Mouse (Mus musculus): ENCODE measurements at regions not wholly inside any gene's neighbourhood (a gene's known extent, or its start where the extent isn't known, plus 50 kb on each side); places are given as distances from the start of the nearest gene placed in this dataset.
A peak's percentile ranks its signal among the peaks of the same experiment; 100 is the strongest.

- H3K4me3 ChIP-seq: no peak overlapping the region
- no peak overlapping the region for H3K9ac ChIP-seq (replicated peaks)
- no peak overlapping the region for H3K4me2 ChIP-seq (replicated peaks)
- ATAC-seq (replicated peaks): no peak
- H3K36me3 ChIP-seq: no peaks in the 10 kb centered on the region
- WGBS: 48% methylated on average over 2 of the region's 2 CpGs
- no peaks in the 10 kb centered on the region for H3K9me3 ChIP-seq
- H3K4me1 ChIP-seq: peaks cover 25% of the 10 kb centered on the region
- H3K27ac ChIP-seq (replicated peaks): peak overlapping the region; percentile 81
- H3K27me3 ChIP-seq: no peaks in the 10 kb centered on the region
Measured at GRCm38 (mm10) chr12:6046110-6046509, 670.6 kb upstream of the Klhl29 start.

- 27% methylated on average over 1 of the region's 1 CpGs for WGBS
- no peak overlapping the region for H3K9ac ChIP-seq (replicated peaks)
- no peaks in the 10 kb centered on the region for H3K9me3 ChIP-seq
- 0 out of 2 replicates have a peak overlapping the region, but pooled peaks have one; percentile 2 for H3K27ac ChIP-seq (replicated peaks)
- no peak overlapping the region for H3K4me2 ChIP-seq (replicated peaks)
- ATAC-seq (replicated peaks): no peak
- no peaks in the 10 kb centered on the region for H3K36me3 ChIP-seq
- H3K4me1 ChIP-seq: peaks cover 20% of the 10 kb centered on the region
- H3K27me3 ChIP-seq: no peaks in the 10 kb centered on the region
- H3K4me3 ChIP-seq: no peak overlapping the region
Measured at GRCm38 (mm10) chr12:6042326-6042725, 666.8 kb upstream of the Klhl29 start.

GRCm38 (mm10) chr12:6024111-6024510, 648.6 kb upstream of the Klhl29 start:
- whole genome bisulfite sequencing: 84% methylated on average over 3 of the region's 3 CpGs
- Histone ChIP-seq H3K4me2 (replicated peaks) (no peak overlapping the region), H3K9ac (replicated peaks) (no peak overlapping the region), H3K9me3 (no peaks in the 10 kb centered on the region), H3K27me3 (no peaks in the 10 kb centered on the region), H3K4me3 (no peak overlapping the region), H3K4me1 (no peaks in the 10 kb centered on the region), H3K27ac (replicated peaks) (no peak overlapping the region), H3K36me3 (no peaks in the 10 kb centered on the region)
- no peak for ATAC-seq (replicated peaks)

GRCm38 (mm10) chr12:6022490-6022889, 647.0 kb upstream of the Klhl29 start:
- no peak overlapping the region for H3K4me3 ChIP-seq
- no peak overlapping the region for H3K4me2 ChIP-seq (replicated peaks)
- H3K9me3 ChIP-seq: no peaks in the 10 kb centered on the region
- ATAC-seq (replicated peaks): no peak
- H3K27ac ChIP-seq (replicated peaks): no peak overlapping the region
- H3K36me3 ChIP-seq: no peaks in the 10 kb centered on the region
- 80% methylated on average over 2 of the region's 2 CpGs for WGBS
- H3K9ac ChIP-seq (replicated peaks): no peak overlapping the region
- H3K27me3 ChIP-seq: no peaks in the 10 kb centered on the region
- H3K4me1 ChIP-seq: no peaks in the 10 kb centered on the region

GRCm38 (mm10) chr12:6000961-6001360, 625.5 kb upstream of the Klhl29 start:
- peak; percentile 32; the same call in 1 of the 2 replicates for ATAC-seq (replicated peaks)
- Histone ChIP-seq H3K27ac (replicated peaks) (0 out of 2 replicates have a peak overlapping the region, but pooled peaks have one; percentile 31), H3K4me3 (no peak overlapping the region), H3K4me1 (peaks cover 6% of the 10 kb centered on the region; the same call in 1 of the 2 replicates), H3K9me3 (no peaks in the 10 kb centered on the region), H3K4me2 (replicated peaks) (no peak overlapping the region), H3K27me3 (no peaks in the 10 kb centered on the region), H3K9ac (replicated peaks) (no peak overlapping the region), H3K36me3 (no peaks in the 10 kb centered on the region)
- 55% methylated on average over 3 of the region's 3 CpGs for WGBS

- WGBS: 85% methylated on average over 5 of the region's 5 CpGs
- Histone ChIP-seq H3K4me3 (no peak overlapping the region), H3K36me3 (no peaks in the 10 kb centered on the region), H3K4me1 (peaks cover 6% of the 10 kb centered on the region; the same call in 1 of the 2 replicates), H3K27me3 (no peaks in the 10 kb centered on the region), H3K9me3 (no peaks in the 10 kb centered on the region), H3K4me2 (replicated peaks) (no peak overlapping the region), H3K27ac (replicated peaks) (no peak overlapping the region), H3K9ac (replicated peaks) (no peak overlapping the region)
- ATAC-seq (replicated peaks): no peak
Measured at GRCm38 (mm10) chr12:5997366-5997765, 621.9 kb upstream of the Klhl29 start.

GRCm38 (mm10) chr12:5996672-5997071, 621.2 kb upstream of the Klhl29 start:
- Histone ChIP-seq H3K4me1 (peaks cover 6% of the 10 kb centered on the region; the same call in 1 of the 2 replicates), H3K36me3 (no peaks in the 10 kb centered on the region), H3K27me3 (no peaks in the 10 kb centered on the region), H3K4me3 (no peak overlapping the region), H3K9me3 (no peaks in the 10 kb centered on the region), H3K27ac (replicated peaks) (no peak overlapping the region), H3K4me2 (replicated peaks) (no peak overlapping the region), H3K9ac (replicated peaks) (no peak overlapping the region)
- no peak for ATAC-seq (replicated peaks)
- 75% methylated on average over 6 of the region's 6 CpGs for WGBS

GRCm38 (mm10) chr12:5983937-5984610, 608.6 kb upstream of the Klhl29 start:
- no peak overlapping the region for H3K9ac ChIP-seq (replicated peaks)
- no peak overlapping the region for H3K4me3 ChIP-seq
- H3K36me3 ChIP-seq: no peaks in the 10 kb centered on the region
- peak overlapping the region; percentile 33 for H3K27ac ChIP-seq (replicated peaks)
- H3K9me3 ChIP-seq: no peaks in the 10 kb centered on the region
- peaks cover 12% of the 10 kb centered on the region for H3K4me1 ChIP-seq
- H3K27me3 ChIP-seq: no peaks in the 10 kb centered on the region
- ATAC-seq (replicated peaks): peak; percentile 80
- peak overlapping the region; percentile 22; the same call in 1 of the 2 replicates for H3K4me2 ChIP-seq (replicated peaks)
- WGBS: 23% methylated on average over 13 of the region's 13 CpGs

GRCm38 (mm10) chr12:5982096-5982495, 606.6 kb upstream of the Klhl29 start:
- Histone ChIP-seq H3K27ac (replicated peaks) (no peak overlapping the region), H3K4me3 (no peak overlapping the region), H3K4me2 (replicated peaks) (no peak overlapping the region), H3K9ac (replicated peaks) (no peak overlapping the region), H3K36me3 (no peaks in the 10 kb centered on the region), H3K27me3 (no peaks in the 10 kb centered on the region), H3K4me1 (peaks cover 12% of the 10 kb centered on the region), H3K9me3 (no peaks in the 10 kb centered on the region)
- WGBS: 57% methylated on average over 1 of the region's 1 CpGs
- ATAC-seq (replicated peaks): no peak

- H3K4me1 ChIP-seq: no peaks in the 10 kb centered on the region
Measured at GRCm38 (mm10) chr12:5975926-5976325, 600.4 kb upstream of the Klhl29 start.

GRCm38 (mm10) chr12:5969556-5969955, 594.1 kb upstream of the Klhl29 start:
- H3K4me1 ChIP-seq: no peaks in the 10 kb centered on the region
- no peak overlapping the region for H3K4me2 ChIP-seq (replicated peaks)
- no peak overlapping the region for H3K9ac ChIP-seq (replicated peaks)
- 81% methylated on average over 4 of the region's 4 CpGs for WGBS
- no peak overlapping the region for H3K27ac ChIP-seq (replicated peaks)
- no peaks in the 10 kb centered on the region for H3K9me3 ChIP-seq
- H3K36me3 ChIP-seq: no peaks in the 10 kb centered on the region
- H3K4me3 ChIP-seq: no peak overlapping the region
- H3K27me3 ChIP-seq: no peaks in the 10 kb centered on the region
- ATAC-seq (replicated peaks): no peak

More at GRCm38 (mm10) chr12:5975926-5976325, 600.4 kb upstream of the Klhl29 start:
- Histone ChIP-seq H3K4me2 (replicated peaks) (no peak overlapping the region), H3K4me3 (no peak overlapping the region), H3K36me3 (no peaks in the 10 kb centered on the region), H3K27ac (replicated peaks) (no peak overlapping the region), H3K9me3 (no peaks in the 10 kb centered on the region), H3K9ac (replicated peaks) (no peak overlapping the region), H3K27me3 (no peaks in the 10 kb centered on the region)
- ATAC-seq (replicated peaks): no peak
- WGBS: 91% methylated on average over 4 of the region's 4 CpGs

GRCm38 (mm10) chr12:5956141-5956540, 580.7 kb upstream of the Klhl29 start:
- H3K27ac ChIP-seq (replicated peaks): no peak overlapping the region
- H3K9me3 ChIP-seq: no peaks in the 10 kb centered on the region
- H3K27me3 ChIP-seq: no peaks in the 10 kb centered on the region
- H3K4me2 ChIP-seq (replicated peaks): no peak overlapping the region
- no peak overlapping the region for H3K9ac ChIP-seq (replicated peaks)
- no peaks in the 10 kb centered on the region for H3K36me3 ChIP-seq
- 82% methylated on average over 2 of the region's 2 CpGs for WGBS
- no peak overlapping the region for H3K4me3 ChIP-seq
- no peak for ATAC-seq (replicated peaks)
- no peaks in the 10 kb centered on the region for H3K4me1 ChIP-seq

GRCm38 (mm10) chr12:5955564-5955963, 580.1 kb upstream of the Klhl29 start:
- no peak overlapping the region for H3K9ac ChIP-seq (replicated peaks)
- no peak overlapping the region for H3K4me2 ChIP-seq (replicated peaks)
- no peak overlapping the region for H3K27ac ChIP-seq (replicated peaks)
- no peaks in the 10 kb centered on the region for H3K4me1 ChIP-seq
- 30% methylated on average over 5 of the region's 5 CpGs for WGBS
- H3K4me3 ChIP-seq: no peak overlapping the region
- H3K27me3 ChIP-seq: no peaks in the 10 kb centered on the region
- H3K36me3 ChIP-seq: no peaks in the 10 kb centered on the region
- H3K9me3 ChIP-seq: no peaks in the 10 kb centered on the region
- no peak for ATAC-seq (replicated peaks)

Data from forebrain, embryonic 15.5 days (tissue).